Mouse (Mus musculus) small intestine, adult 2 months (tissue): ENCODE data around the gene Cyp3a11. TPM values are rescaled to one million over a fixed set of nuclear protein-coding genes. Genes with fewer than 3 reads are reported as not detected.
"Not testable (repeated sequence)": the region's sequence is repeated elsewhere in the genome, so short reads cannot be mapped to it uniquely, and the experiment has no call there.

Experiments
- H3K27ac ChIP-seq: fragments of 200-500 bp; 2 replicates; pipeline ENCODE4 v1.5.1; 2012; ENCODE audit warnings: low read depth, low read length, control low read depth, inconsistent platforms; ENCODE audit not compliant: insufficient read depth
- H3K27me3 ChIP-seq: fragments of 200-500 bp; 2 replicates; pipeline ENCODE4 v1.6.1; 2012; ENCODE audit warnings: mild to moderate bottlenecking, moderate library complexity, low read length, inconsistent platforms; ENCODE audit not compliant: control insufficient read depth, insufficient read depth
- H3K36me3 ChIP-seq: fragments of 200-500 bp; 2 replicates; pipeline ENCODE4 v1.6.1; 2012; ENCODE audit warnings: mild to moderate bottlenecking, low read length, control low read depth, inconsistent platforms; ENCODE audit not compliant: control insufficient read depth, insufficient read depth
- H3K4me1 ChIP-seq: fragments of 200-500 bp; 2 replicates; pipeline ENCODE4 v1.6.1; 2012; ENCODE audit warnings: low read length, inconsistent platforms, mixed read lengths; ENCODE audit not compliant: control insufficient read depth, insufficient read depth, insufficient read length
- H3K4me3 ChIP-seq: fragments of 200-500 bp; 2 replicates; pipeline ENCODE4 v1.5.1; 2012; ENCODE audit warnings: low read depth, mild to moderate bottlenecking, control low read depth, inconsistent platforms, low read length, moderate library complexity
- CTCF ChIP-seq: fragments of 200-500 bp; IDR thresholded peaks from 2 replicates; pipeline ENCODE4 v1.5.1; 2012; ENCODE audit warnings: low read depth, mild to moderate bottlenecking, control low read depth, inconsistent platforms, low read length, moderate library complexity, mixed read lengths; ENCODE audit not compliant: insufficient replicate concordance, insufficient read length; ENCODE audit errors: extremely low read depth
- POLR2A ChIP-seq: fragments of 200-500 bp; IDR thresholded peaks from 2 replicates; pipeline ENCODE4 v1.6.1; 2012; ENCODE audit warnings: low read depth, mild to moderate bottlenecking, control low read depth, inconsistent platforms, low read length, moderate library complexity
- WGBS: fragments of 180-500 bp; shearing (Covaris S2); methylation state at CpG from one replicate; pipeline ENCODE4 v1.1.7; 2018; 5-methylcytosine and 5-hydroxymethylcytosine counted together
- polyA plus RNA-seq: library from polyadenylated mRNA; depleted of rRNA; stranded (reverse); fragments of >200 nt; gene quantifications from 2 replicates; pipeline ENCODE4 v1.2.3, GENCODE M21; 2012; rRNA removed

Cyp3a11 gene
- polyA plus RNA-seq, 1 experiment, result 16.6 TPM

- peaks cover 11% of the 10 kb centered on the region; the same call in 1 of the 2 replicates for H3K4me1 ChIP-seq
- H3K27me3 ChIP-seq, result no peaks in the 10 kb centered on the region
- H3K27ac ChIP-seq, result no peak overlapping the region
- no peak for TF ChIP-seq CTCF
- TF ChIP-seq POLR2A, result no peak
- H3K36me3 ChIP-seq, result no peaks in the 10 kb centered on the region; the same call in none of the 2 replicates
- H3K4me3 ChIP-seq, result no peak overlapping the region
Measured at GRCm38 (mm10) chr5:145881207-145881606, 1.4 kb upstream of the Cyp3a11 start.

GRCm38 (mm10) chr5:145867433-145867832 lies 12.3 kb downstream of the Cyp3a11 start:
- peaks cover 19% of the 10 kb centered on the region for H3K36me3 ChIP-seq
- not testable (repeated sequence) for H3K4me3 ChIP-seq, H3K27me3 ChIP-seq, H3K27ac ChIP-seq, H3K4me1 ChIP-seq

GRCm38 (mm10) chr5:145805796-145806195 lies 74.0 kb downstream of the Cyp3a11 start, which contains the start of gene Cyp3a44:
Gene Cyp3a44 (minus strand): TSS chr5:145805874.
- not testable (repeated sequence) for H3K36me3 ChIP-seq, H3K27ac ChIP-seq, H3K4me1 ChIP-seq, H3K27me3 ChIP-seq, H3K4me3 ChIP-seq
- WGBS, result 23% methylated on average over 2 of the region's 2 CpGs

Other genes with a start within 250 kb of the Cyp3a11 start
- gene Cyp3a41a, start 159.8 kb downstream of the Cyp3a11 start, polyA plus RNA-seq, result not detected in 2 replicates
- gene Cyp3a44, start 74.1 kb downstream of the Cyp3a11 start, polyA plus RNA-seq, result not detected in 2 replicates
- gene Cyp3a25, start 129.7 kb upstream of the Cyp3a11 start, polyA plus RNA-seq, result 5.2 and 8.3 TPM in 2 replicates
- 0.06 and 0.08 TPM in 2 replicates for gene Cyp3a59, start 199.3 kb upstream of the Cyp3a11 start, polyA plus RNA-seq